Mouse (Mus musculus) ES-E14 (cell line): ENCODE measurements around the gene Spint5.

Experiments
- CHD2 ChIP-seq: IDR thresholded peaks from 2 replicates; pipeline ENCODE4 v1.6.1; 2014; ENCODE audit warnings: mild to moderate bottlenecking, low read depth, low read length, inconsistent platforms
- HCFC1 ChIP-seq: IDR thresholded peaks from 2 replicates; pipeline ENCODE4 v1.6.1; 2012; ENCODE audit warnings: low read length, inconsistent platforms, borderline replicate concordance; ENCODE audit not compliant: insufficient read depth
- MAFK ChIP-seq: IDR thresholded peaks from 2 replicates; pipeline ENCODE4 v1.6.1; 2014; ENCODE audit warnings: mild to moderate bottlenecking, low read depth, low read length, inconsistent platforms; ENCODE audit not compliant: insufficient read depth
- ZC3H11A ChIP-seq: IDR thresholded peaks from 2 replicates; pipeline ENCODE4 v1.6.1; 2012; ENCODE audit warnings: low read depth, mild to moderate bottlenecking, inconsistent platforms, low read length, borderline replicate concordance
- ZNF384 ChIP-seq: IDR thresholded peaks from 2 replicates; pipeline ENCODE4 v1.6.1; 2012; ENCODE audit warnings: low read depth, low read length, inconsistent platforms

DNA sequence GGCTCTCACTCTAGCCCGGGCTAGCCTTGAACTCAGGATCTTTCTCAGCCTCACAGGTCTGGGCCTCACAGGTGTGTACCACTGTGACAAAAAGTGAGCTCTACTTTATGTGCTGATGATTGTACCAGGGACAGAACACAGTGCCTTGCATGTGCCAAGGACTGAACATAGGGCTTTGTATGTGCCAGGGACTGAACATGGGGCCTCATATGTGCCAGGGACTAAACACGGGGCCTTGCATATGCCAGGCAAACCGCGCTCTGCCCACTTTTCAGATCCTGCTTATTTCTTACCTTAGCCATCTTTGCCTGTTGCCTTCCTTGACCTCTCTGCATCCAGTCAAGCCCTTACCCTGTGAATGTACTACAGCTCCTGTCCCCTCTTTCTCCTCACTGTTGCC lies 46.9 kb downstream of the Spint5 start:
- TF ChIP-seq ZC3H11A (no peak), MAFK (no peak), ZNF384 (no peak), HCFC1 (no peak), CHD2 (no peak)
